Comparison of ENCODE assay signal across 25 mouse cellular contexts in genomic region chr8:75016422-75016821, GRCm38 (mm10). TPM values are rescaled to one million over a fixed set of nuclear protein-coding genes. Genes with fewer than 3 reads are reported as not detected.
DNase-seq lines count a peak whose midpoint lies in the region; ATAC-seq and TF ChIP-seq lines count a peak whose summit lies in the region.
"Had no signal": no experiment of that assay in that cellular context is flagged by ENCODE, and none has a peak within 500 bp of the region (broad histone marks: within the 10 kb centered on the region; RNA-seq: fewer than 3 reads in every experiment).

No protein-coding gene starts in this region.

- no peak for ATAC-seq in midbrain, embryonic 11.5 days (ENCODE audit: low FRiP score)
- ATAC-seq in midbrain, embryonic 14.5 days (ENCODE audit: low FRiP score, low TSS enrichment) = no peak
- no peak for ATAC-seq in liver, embryonic 15.5 days (ENCODE audit: insufficient read depth)
- ATAC-seq in megakaryocyte progenitor cell, adult 5-6 weeks (replicated peaks; ENCODE audit: poor library complexity) = peak; percentile 52; the same call in 1 of the 2 replicates
- ATAC-seq in megakaryocyte-erythroid progenitor cell, adult 5-6 weeks (replicated peaks; ENCODE audit: low FRiP score, low TSS enrichment, poor library complexity, severe bottlenecking) = no peak
- ATAC-seq: CD4-positive, CD25-positive, alpha-beta regulatory T cell, adult 4 months; forebrain, postnatal 0 days; hindbrain, postnatal 0 days had no signal

- no peaks in the 10 kb centered on the region for H3K9me3 ChIP-seq in midbrain, embryonic 11.5 days (ENCODE audit: control insufficient read depth, low read length)
- H3K9me3 ChIP-seq in midbrain, embryonic 14.5 days (ENCODE audit: control insufficient read depth, low read length) = no peaks in the 10 kb centered on the region
- H3K9me3 ChIP-seq in ES-Bruce4 (replicated peaks; ENCODE audit: control insufficient read depth, insufficient read depth, low read length, poor library complexity, severe bottlenecking) = peaks cover 5% of the 10 kb centered on the region
- H3K9me3 ChIP-seq in liver, embryonic 15.5 days (replicated peaks) = no peaks in the 10 kb centered on the region
- H3K9me3 ChIP-seq: embryonic facial prominence, embryonic 13.5 days; forebrain, embryonic 12.5 days; G1E; heart, embryonic 10.5 days; hindbrain, embryonic 13.5 days had no signal

- no peak for TF ChIP-seq CTCF in ES-Bruce4 (IDR thresholded peaks at IDR 0.05; ENCODE audit: low read depth, low read length)

- no peak overlapping the region for H3K27ac ChIP-seq in midbrain, embryonic 11.5 days (ENCODE audit: low read depth, low read length)
- no peak overlapping the region for H3K27ac ChIP-seq in midbrain, embryonic 14.5 days (replicated peaks; ENCODE audit: low read depth, low read length)
- H3K27ac ChIP-seq in ES-Bruce4 (ENCODE audit: insufficient read depth, low read length) = peak overlapping the region; percentile 95
- peak overlapping the region; percentile 19; the same call in 1 of the 2 replicates for H3K27ac ChIP-seq in liver, embryonic 15.5 days (replicated peaks)
- H3K27ac ChIP-seq: embryonic facial prominence, embryonic 13.5 days; forebrain, embryonic 12.5 days; gastrocnemius, adult 2 months; heart, embryonic 10.5 days; hindbrain, embryonic 13.5 days; hindbrain, postnatal 0 days had no signal

- H3K27me3 ChIP-seq in midbrain, embryonic 11.5 days (ENCODE audit: control insufficient read depth, insufficient read depth, low read length) = no peaks in the 10 kb centered on the region
- H3K27me3 ChIP-seq in midbrain, embryonic 14.5 days (ENCODE audit: control insufficient read depth, insufficient read depth, low read length) = no peaks in the 10 kb centered on the region
- no peaks in the 10 kb centered on the region for H3K27me3 ChIP-seq in ES-Bruce4 (ENCODE audit: control insufficient read depth, insufficient read depth, low read length, poor library complexity, severe bottlenecking)
- H3K27me3 ChIP-seq in liver, embryonic 15.5 days = no peaks in the 10 kb centered on the region
- H3K27me3 ChIP-seq: embryonic facial prominence, embryonic 13.5 days; forebrain, embryonic 12.5 days; hindbrain, embryonic 13.5 days had no signal

- no peak overlapping the region for H3K4me2 ChIP-seq in midbrain, embryonic 11.5 days
- H3K4me2 ChIP-seq in midbrain, embryonic 14.5 days (ENCODE audit: low read length) = no peak overlapping the region
- H3K4me2 ChIP-seq in liver, embryonic 15.5 days = no peak overlapping the region
- H3K4me2 ChIP-seq: embryonic facial prominence, embryonic 13.5 days; forebrain, embryonic 12.5 days; hindbrain, embryonic 13.5 days had no signal

- no peak for TF ChIP-seq POLR2A in ES-Bruce4 (IDR thresholded peaks at IDR 0.05; ENCODE audit: insufficient read depth, low read length)

- no peak overlapping the region for H3K4me3 ChIP-seq in midbrain, embryonic 11.5 days (ENCODE audit: low read depth, low read length)
- no peak overlapping the region for H3K4me3 ChIP-seq in midbrain, embryonic 14.5 days (replicated peaks; ENCODE audit: low read depth, low read length)
- H3K4me3 ChIP-seq in ES-Bruce4 (ENCODE audit: low read depth, low read length) = peak overlapping the region; percentile 91
- no peak overlapping the region for H3K4me3 ChIP-seq in liver, embryonic 15.5 days (replicated peaks)
- H3K4me3 ChIP-seq: embryonic facial prominence, embryonic 13.5 days; forebrain, embryonic 12.5 days; gastrocnemius, adult 2 months; heart, embryonic 10.5 days; hindbrain, embryonic 13.5 days had no signal

- WGBS in midbrain, embryonic 11.5 days = 91% methylated on average over 1 of the region's 1 CpGs
- WGBS in midbrain, embryonic 14.5 days = 91% methylated on average over 1 of the region's 1 CpGs
- 61% methylated on average over 1 of the region's 1 CpGs for WGBS in liver, embryonic 15.5 days (ENCODE audit: insufficient replicate concordance)

- TF ChIP-seq EP300 in ES-Bruce4 (IDR thresholded peaks at IDR 0.05; ENCODE audit: insufficient read depth, low read depth, low read length) = no peak

- no peaks in the 10 kb centered on the region for H3K4me1 ChIP-seq in midbrain, embryonic 11.5 days (ENCODE audit: control insufficient read depth, insufficient read depth, low read length)
- H3K4me1 ChIP-seq in midbrain, embryonic 14.5 days (ENCODE audit: control insufficient read depth, insufficient read depth, low read length) = no peaks in the 10 kb centered on the region
- H3K4me1 ChIP-seq in ES-Bruce4 (ENCODE audit: control insufficient read depth, insufficient read depth, low read length) = peaks cover 4% of the 10 kb centered on the region
- H3K4me1 ChIP-seq in liver, embryonic 15.5 days (replicated peaks) = peaks cover 35% of the 10 kb centered on the region
- H3K4me1 ChIP-seq: forebrain, embryonic 12.5 days had no signal

- DNase-seq in midbrain, embryonic 11.5 days (ENCODE audit: low spot score, missing footprints) = peak; percentile 4
- no peak for DNase-seq in midbrain, embryonic 14.5 days
- no peak for DNase-seq in urinary bladder, adult 2 months (ENCODE audit: low spot score)
- no peak for DNase-seq in kidney, postnatal 10 days
- DNase-seq: adrenal gland, postnatal 10 days; B cell, adult 2 months; cerebellum, adult 11 months; cerebellum, adult 9-10 months; cerebellum, postnatal 25 days; forebrain, postnatal 0 days; gastrocnemius, adult 2 months; gastrocnemius, postnatal 25 days; heart, adult 18-20 months; heart, postnatal 10 days had no signal

- no peak overlapping the region for H3K9ac ChIP-seq in midbrain, embryonic 11.5 days (ENCODE audit: low read length)
- no peak overlapping the region for H3K9ac ChIP-seq in midbrain, embryonic 14.5 days (replicated peaks; ENCODE audit: low read length)
- peak overlapping the region; percentile 90 for H3K9ac ChIP-seq in ES-Bruce4 (ENCODE audit: low read depth, poor library complexity, severe bottlenecking)
- no peak overlapping the region for H3K9ac ChIP-seq in liver, embryonic 15.5 days
- H3K9ac ChIP-seq: embryonic facial prominence, embryonic 13.5 days; forebrain, embryonic 12.5 days; forebrain, postnatal 0 days; hindbrain, embryonic 13.5 days had no signal

- no peaks in the 10 kb centered on the region for H3K36me3 ChIP-seq in midbrain, embryonic 11.5 days (ENCODE audit: control insufficient read depth, insufficient read depth, low read length)
- peaks cover 20% of the 10 kb centered on the region for H3K36me3 ChIP-seq in midbrain, embryonic 14.5 days (ENCODE audit: control insufficient read depth, insufficient read depth, low read length)
- H3K36me3 ChIP-seq in ES-Bruce4 (ENCODE audit: control insufficient read depth, insufficient read depth, low read length, poor library complexity, severe bottlenecking) = peaks cover 29% of the 10 kb centered on the region
- peaks cover 23% of the 10 kb centered on the region; the same call in 1 of the 2 replicates for H3K36me3 ChIP-seq in liver, embryonic 15.5 days (replicated peaks)

RNA-seq across cellular contexts. Expression of gene Tom1, which starts 17.1 kb away (rescaled TPM):
- 23.8 and 24.2 TPM in 2 replicates for polyA plus RNA-seq in midbrain, embryonic 11.5 days (2014; fragmentation: Nextera tagmentation; extraction: Ambion mirVana)
- polyA plus RNA-seq in midbrain, embryonic 14.5 days (2014; fragmentation: Nextera tagmentation; extraction: Ambion mirVana) = 24.9 and 26.2 TPM in 2 replicates
- 44.6 and 46.1 TPM in 2 replicates for polyA plus RNA-seq in ES-Bruce4 (2011; ENCODE audit: insufficient read depth, insufficient read length, low read depth, missing spikeins)
- 13.2 and 14.8 TPM in 2 replicates for polyA plus RNA-seq in liver, embryonic 15.5 days (2015; fragmentation: Nextera tagmentation; extraction: Ambion mirVana)
- 29.6 and 48.4 TPM in 2 replicates for total RNA-seq in megakaryocyte progenitor cell, adult 5-6 weeks (2015)
- total RNA-seq in megakaryocyte progenitor cell, adult 5-6 weeks (2017) = 26.4 and 34.4 TPM in 2 replicates
- polyA plus RNA-seq in urinary bladder, adult 2 months (2012; rRNA removed) = 17.3 and 22.5 TPM in 2 replicates
- 14.1 and 22.2 TPM in 2 replicates for total RNA-seq in megakaryocyte-erythroid progenitor cell, adult 5-6 weeks (2014; fragmentation: Nextera tagmentation)
- 8.5 and 17.3 TPM in 2 replicates for total RNA-seq in megakaryocyte-erythroid progenitor cell, adult 5-6 weeks (2017)

RNA-seq across cellular contexts. Expression of gene Hmgxb4, which starts 23.3 kb away (rescaled TPM):
- 45.3 and 52.6 TPM in 2 replicates for polyA plus RNA-seq in midbrain, embryonic 11.5 days (2014; fragmentation: Nextera tagmentation; extraction: Ambion mirVana)
- polyA plus RNA-seq in midbrain, embryonic 14.5 days (2014; fragmentation: Nextera tagmentation; extraction: Ambion mirVana) = 53.1 TPM in 2 replicates
- 112 and 122 TPM in 2 replicates for polyA plus RNA-seq in ES-Bruce4 (2011; ENCODE audit: insufficient read depth, insufficient read length, low read depth, missing spikeins)
- polyA plus RNA-seq in liver, embryonic 15.5 days (2015; fragmentation: Nextera tagmentation; extraction: Ambion mirVana) = 11.0 and 11.5 TPM in 2 replicates
- 33.8 and 42.0 TPM in 2 replicates for total RNA-seq in megakaryocyte progenitor cell, adult 5-6 weeks (2015)
- 70.8 and 74.8 TPM in 2 replicates for total RNA-seq in megakaryocyte progenitor cell, adult 5-6 weeks (2017)
- polyA plus RNA-seq in urinary bladder, adult 2 months (2012; rRNA removed) = 27.8 and 30.9 TPM in 2 replicates
- total RNA-seq in megakaryocyte-erythroid progenitor cell, adult 5-6 weeks (2014; fragmentation: Nextera tagmentation) = 42.9 and 63.2 TPM in 2 replicates
- total RNA-seq in megakaryocyte-erythroid progenitor cell, adult 5-6 weeks (2017) = 36.8 and 65.7 TPM in 2 replicates

Comparison
In these comparisons a context has a peak if more than half of its experiments do, and no peak if none do; other contexts are left out.
1. H3K27ac ChIP-seq: peak in ES-Bruce4 (single experiment) and liver, embryonic 15.5 days (single experiment); none in midbrain, embryonic 11.5 days (single experiment) and midbrain, embryonic 14.5 days (single experiment).